Mouse (Mus musculus) urinary bladder, adult 18-20 months (tissue): ENCODE measurements around the gene Zfp865.

Experiments
- DNase-seq, 2 experiments: peaks; one replicate each; pipeline ENCODE4 v3.0.0; 2022; ENCODE audit warnings: low spot score in 2 of 2, mixed read lengths in 2 of 2

The Zfp865 gene

GRCm38 (mm10) chr7:5080815-5081214, 60.6 kb downstream of the Zfp865 start:
- no peak for DNase-seq

- no peak for DNase-seq
Observed at GRCm38 (mm10) chr7:5081241-5081640, 61.1 kb downstream of the Zfp865 start.

GRCm38 (mm10) chr7:5081939-5082338, 61.8 kb downstream of the Zfp865 start:
- DNase-seq: no peak

GRCm38 (mm10) chr7:5083325-5084105, 63.3 kb downstream of the Zfp865 start:
- DNase-seq: no peak

DNA sequence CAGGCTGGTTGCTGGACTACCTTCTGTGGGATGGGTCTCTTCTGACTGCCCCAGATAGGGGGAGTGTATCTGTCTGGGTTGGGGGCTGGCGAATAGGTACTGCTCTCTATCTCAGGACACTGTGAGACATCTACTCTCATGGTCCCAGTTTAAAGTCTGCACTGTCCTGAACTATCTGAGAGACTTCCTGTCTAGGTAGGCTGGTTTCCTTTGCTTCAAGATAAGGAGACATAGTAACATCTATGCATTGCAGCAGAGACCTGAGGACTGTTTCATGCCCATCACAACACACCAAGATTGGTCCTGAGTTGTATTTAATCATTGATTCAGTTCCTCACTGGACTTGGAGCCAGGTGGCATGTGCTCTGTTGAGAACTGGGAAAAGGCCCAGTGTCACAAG, 65.3 kb downstream of the Zfp865 start:
- no peak for DNase-seq
